Mouse (Mus musculus) hindbrain, embryonic 10.5 days (tissue): ENCODE measurements around the gene Tbc1d30. TPM values are rescaled to one million over a fixed set of nuclear protein-coding genes. Genes with fewer than 3 reads are reported as not detected.

Experiments
- DNase-seq: peaks from one replicate; pipeline ENCODE4 v3.0.0-alpha.2; 2017; ENCODE audit warnings: low spot score
- H3K27ac ChIP-seq: fragments of 300-500 bp; sonication (generic); 2 replicates; pipeline ENCODE4 v1.5.1; 2016; ENCODE audit warnings: mild to moderate bottlenecking, moderate library complexity
- H3K27me3 ChIP-seq: fragments of 300-500 bp; sonication (generic); 2 replicates; pipeline ENCODE4 v1.6.1; 2016; ENCODE audit warnings: mild to moderate bottlenecking; ENCODE audit not compliant: poor library complexity, insufficient read depth, severe bottlenecking
- H3K36me3 ChIP-seq: fragments of 300-500 bp; sonication (generic); 2 replicates; pipeline ENCODE4 v1.6.1; 2016; ENCODE audit warnings: mild to moderate bottlenecking, moderate library complexity
- H3K4me1 ChIP-seq: fragments of 300-500 bp; sonication (generic); replicated peaks from 2 replicates; pipeline ENCODE4 v1.6.1; 2016; ENCODE audit warnings: mild to moderate bottlenecking
- H3K4me3 ChIP-seq: fragments of 300-500 bp; sonication (generic); 2 replicates; pipeline ENCODE4 v1.5.1; 2016; ENCODE audit warnings: mild to moderate bottlenecking, moderate library complexity
- H3K9me3 ChIP-seq: fragments of 300-500 bp; sonication (generic); 2 replicates; pipeline ENCODE4 v1.6.1; 2016; ENCODE audit warnings: mild to moderate bottlenecking, moderate library complexity
- WGBS: fragments of 180-500 bp; shearing (Covaris S2); methylation state at CpG from one replicate; pipeline ENCODE4 v1.1.7; 2016; 5-methylcytosine and 5-hydroxymethylcytosine counted together
- polyA plus RNA-seq: library from polyadenylated mRNA; unstranded; fragments of >200 nt; fragmentation: Nextera tagmentation; extraction: Ambion mirVana; gene quantifications from 2 replicates; pipeline ENCODE4 v1.2.1, GENCODE M21; 2016

The Tbc1d30 gene
- polyA plus RNA-seq, 1 experiment from 2014 or later = 4.1 TPM

GRCm38 (mm10) chr10:121274964-121275363 is 76.1 kb downstream of the Tbc1d30 start:
- no peak overlapping the region for H3K4me3 ChIP-seq
- no peak overlapping the region for H3K27ac ChIP-seq
- H3K36me3 ChIP-seq = peaks cover 35% of the 10 kb centered on the region
- H3K9me3 ChIP-seq = 0 out of 2 replicates have a peak, but pooled peaks cover 8% of the 10 kb centered on the region
- WGBS = 79% methylated on average over 1 of the region's 1 CpGs
- H3K4me1 ChIP-seq = peaks cover 10% of the 10 kb centered on the region
- no peak for DNase-seq
- H3K27me3 ChIP-seq = no peaks in the 10 kb centered on the region

GRCm38 (mm10) chr10:121271002-121271401 is 80.1 kb downstream of the Tbc1d30 start:
- H3K4me3 ChIP-seq = no peak overlapping the region
- peaks cover 47% of the 10 kb centered on the region for H3K36me3 ChIP-seq
- peaks cover 11% of the 10 kb centered on the region; the same call in 1 of the 2 replicates for H3K27me3 ChIP-seq
- 82% methylated on average over 8 of the region's 8 CpGs for WGBS
- no peak overlapping the region for H3K27ac ChIP-seq
- peaks cover 10% of the 10 kb centered on the region; the same call in 1 of the 2 replicates for H3K9me3 ChIP-seq
- no peaks in the 10 kb centered on the region for H3K4me1 ChIP-seq
- no peak for DNase-seq

DNA sequence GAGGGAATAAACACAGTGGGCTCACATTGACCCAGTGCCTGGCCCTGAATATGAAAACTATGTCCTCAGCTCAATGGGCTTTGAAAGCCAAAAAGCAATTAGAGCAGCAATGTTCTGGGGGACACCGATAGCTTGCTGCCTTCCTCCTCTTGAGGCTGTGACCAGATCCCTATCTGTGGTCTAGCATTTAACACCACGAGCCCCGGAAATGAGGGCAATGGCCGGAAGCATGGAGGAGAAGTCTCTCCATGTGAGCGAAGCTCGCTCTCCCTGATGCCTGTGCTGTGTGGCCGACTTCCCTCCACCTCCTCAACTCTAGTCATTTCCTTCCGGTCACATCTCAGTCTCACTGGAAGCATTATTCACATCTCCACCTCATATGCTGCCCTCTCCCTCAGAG is 82.3 kb downstream of the Tbc1d30 start:
- no peak for DNase-seq
- Histone ChIP-seq H3K4me1 (0 out of 2 replicates have a peak, but pooled peaks cover 1% of the 10 kb centered on the region), H3K27ac (no peak overlapping the region), H3K36me3 (peaks cover 37% of the 10 kb centered on the region), H3K27me3 (peaks cover 11% of the 10 kb centered on the region; the same call in 1 of the 2 replicates), H3K9me3 (peaks cover 7% of the 10 kb centered on the region; the same call in 1 of the 2 replicates), H3K4me3 (no peak overlapping the region)
- WGBS = 93% methylated on average over 8 of the region's 8 CpGs

DNA sequence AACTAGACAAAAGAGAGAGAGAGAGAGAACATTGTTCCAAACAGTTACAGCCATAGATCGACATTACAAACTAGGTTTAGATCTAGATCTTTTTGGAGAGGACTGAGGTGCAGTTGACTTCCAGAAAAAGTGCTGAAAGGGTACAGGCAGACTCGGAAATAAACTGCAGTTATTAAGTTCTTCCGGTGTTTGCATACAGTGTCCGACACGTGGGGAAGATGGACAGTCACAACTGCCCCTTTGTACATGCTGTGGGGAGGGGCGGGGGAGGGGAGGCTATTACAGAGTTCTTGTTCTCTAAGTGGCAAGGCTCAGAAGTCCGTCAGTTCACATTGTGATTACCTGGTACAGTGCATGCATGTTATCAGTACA is 86.9 kb downstream of the Tbc1d30 start:
- no peak overlapping the region for H3K27ac ChIP-seq
- H3K4me3 ChIP-seq = no peak overlapping the region
- 84% methylated on average over 7 of the region's 7 CpGs for WGBS
- peaks cover 19% of the 10 kb centered on the region for H3K36me3 ChIP-seq
- H3K27me3 ChIP-seq = peaks cover 11% of the 10 kb centered on the region; the same call in 1 of the 2 replicates
- no peak for DNase-seq
- peaks cover 2% of the 10 kb centered on the region; the same call in 1 of the 2 replicates for H3K9me3 ChIP-seq
- H3K4me1 ChIP-seq = 0 out of 2 replicates have a peak, but pooled peaks cover 2% of the 10 kb centered on the region

DNA sequence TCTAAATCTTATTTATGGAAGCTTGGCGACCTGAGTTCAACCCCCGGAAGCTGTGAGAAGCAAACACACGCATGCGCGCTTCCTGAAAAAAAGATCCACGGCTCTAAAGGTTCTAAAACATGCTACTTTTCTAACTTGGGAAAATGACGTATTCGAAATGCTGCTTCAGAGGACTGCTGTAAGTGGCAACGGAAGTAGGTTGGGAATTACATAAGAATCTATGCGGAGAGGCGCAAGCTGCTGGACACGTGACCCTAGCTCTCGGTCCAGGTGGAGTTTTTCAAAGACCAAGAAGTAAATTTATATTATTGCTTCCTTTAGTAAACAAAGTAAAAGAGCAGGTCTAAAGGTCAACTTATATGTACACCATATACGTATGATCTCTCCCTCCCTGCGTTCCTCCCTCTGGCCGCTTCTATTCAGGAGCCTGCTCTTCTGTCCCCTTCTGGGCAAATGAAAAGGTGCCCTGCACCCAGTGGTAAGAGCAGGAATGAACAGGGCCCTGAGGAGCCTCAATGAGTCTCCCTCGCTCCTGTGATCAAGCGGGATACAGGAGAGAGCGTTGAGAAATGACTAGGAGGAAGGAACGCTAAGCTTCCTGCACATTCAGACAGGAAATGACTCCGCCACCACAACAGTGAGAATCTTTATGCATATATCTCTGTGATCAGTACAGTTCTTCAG is 87.4 kb downstream of the Tbc1d30 start:
- Histone ChIP-seq H3K9me3 (peaks cover 2% of the 10 kb centered on the region; the same call in 1 of the 2 replicates), H3K27me3 (peaks cover 11% of the 10 kb centered on the region; the same call in 1 of the 2 replicates), H3K27ac (no peak overlapping the region), H3K4me3 (no peak overlapping the region), H3K4me1 (0 out of 2 replicates have a peak, but pooled peaks cover 2% of the 10 kb centered on the region), H3K36me3 (peaks cover 19% of the 10 kb centered on the region)
- DNase-seq = no peak
- WGBS = 90% methylated on average over 21 of the region's 21 CpGs

DNA sequence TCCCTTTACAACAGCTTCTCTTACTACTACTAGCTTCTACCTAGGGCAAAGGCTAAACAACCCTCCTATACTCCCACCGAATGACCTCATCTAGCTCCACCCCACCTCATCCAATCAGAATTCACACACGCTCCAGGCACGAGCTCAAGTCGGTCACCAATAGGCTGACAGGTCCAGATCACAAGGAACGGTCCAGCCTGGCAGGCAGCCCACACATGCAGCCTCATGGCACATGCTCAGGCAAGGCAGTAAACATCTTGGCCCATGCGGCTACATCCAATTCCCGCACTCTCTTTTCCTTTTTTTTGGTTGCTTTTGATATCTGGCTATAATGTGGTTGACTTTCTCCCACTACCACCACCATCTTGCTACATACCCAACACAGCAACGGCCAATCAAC is 88.9 kb downstream of the Tbc1d30 start:
- H3K36me3 ChIP-seq = peaks cover 18% of the 10 kb centered on the region
- H3K9me3 ChIP-seq = no peaks in the 10 kb centered on the region
- H3K27me3 ChIP-seq = no peaks in the 10 kb centered on the region
- H3K4me1 ChIP-seq = 0 out of 2 replicates have a peak, but pooled peaks cover 2% of the 10 kb centered on the region
- 90% methylated on average over 8 of the region's 8 CpGs for WGBS
- H3K27ac ChIP-seq = no peak overlapping the region
- H3K4me3 ChIP-seq = no peak overlapping the region
- no peak for DNase-seq

DNA sequence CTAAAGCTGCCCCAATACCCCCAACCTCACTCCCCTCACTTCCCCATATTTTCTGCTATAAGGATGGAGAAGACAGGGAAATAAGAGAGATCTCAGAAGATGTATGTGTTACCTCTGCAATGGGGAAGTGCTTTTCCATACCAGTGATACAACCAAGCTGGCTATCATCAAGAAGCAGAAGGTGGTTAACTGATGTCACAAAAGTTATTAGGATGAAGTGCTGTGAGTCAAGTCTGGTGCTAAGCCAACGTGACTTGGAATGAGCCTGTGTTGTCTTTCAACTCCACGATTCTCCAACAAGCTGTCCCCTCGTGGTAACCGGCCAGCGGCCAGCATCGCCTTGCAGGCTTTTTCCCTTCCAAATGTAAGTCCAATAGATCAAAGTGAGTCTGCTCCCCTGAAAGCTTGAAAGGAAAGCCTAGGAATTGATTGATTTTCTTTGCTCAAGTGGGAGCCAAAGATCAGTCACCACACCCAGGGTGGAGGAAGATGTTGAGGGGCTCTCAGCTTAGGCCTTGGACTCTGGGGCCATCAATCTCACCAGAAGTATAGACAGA is 90.0 kb downstream of the Tbc1d30 start:
- H3K4me1 ChIP-seq = 0 out of 2 replicates have a peak, but pooled peaks cover 2% of the 10 kb centered on the region
- H3K36me3 ChIP-seq = peaks cover 7% of the 10 kb centered on the region; the same call in 1 of the 2 replicates
- no peak overlapping the region for H3K27ac ChIP-seq
- H3K4me3 ChIP-seq = no peak overlapping the region
- peaks cover 2% of the 10 kb centered on the region; the same call in 1 of the 2 replicates for H3K27me3 ChIP-seq
- H3K9me3 ChIP-seq = no peaks in the 10 kb centered on the region
- DNase-seq = no peak
- 92% methylated on average over 6 of the region's 6 CpGs for WGBS

DNA sequence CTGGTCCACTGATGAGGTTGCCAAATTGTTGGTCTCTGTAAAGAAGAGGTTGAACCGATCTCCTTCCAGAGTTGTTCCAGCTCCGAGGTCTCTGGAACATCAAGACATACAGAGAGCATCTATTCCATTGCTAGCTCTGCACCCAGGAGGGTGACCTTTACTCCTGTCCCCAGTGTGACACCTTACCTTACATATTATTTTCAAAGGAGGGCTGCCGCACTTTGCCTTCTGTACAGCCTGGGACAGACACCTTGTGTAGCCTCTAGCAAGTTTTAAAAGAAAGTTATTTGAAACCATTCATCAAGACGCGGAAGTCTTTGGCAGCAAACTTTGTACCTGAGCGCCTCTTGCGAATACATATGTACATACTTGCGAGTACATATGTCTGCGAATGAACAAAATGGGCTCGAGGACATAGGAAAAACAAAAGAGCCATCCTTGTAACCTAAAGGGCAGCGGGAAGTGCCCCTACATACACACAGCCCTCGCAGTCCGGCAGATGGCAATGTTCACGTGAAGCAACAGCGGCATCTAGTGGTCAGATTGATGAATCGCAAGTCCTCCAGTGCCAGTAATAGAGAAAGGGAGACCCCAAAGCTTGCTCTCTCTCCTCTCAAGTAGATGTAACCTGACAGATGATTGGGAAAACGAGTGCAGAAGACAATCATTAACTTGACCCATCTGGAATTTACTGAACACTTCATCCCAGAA is 94.8 kb downstream of the Tbc1d30 start:
- H3K27ac ChIP-seq = no peak overlapping the region
- H3K4me3 ChIP-seq = no peak overlapping the region
- 25% methylated on average over 17 of the region's 17 CpGs for WGBS
- peak; percentile 78 for DNase-seq
- 0 out of 2 replicates have a peak, but pooled peaks cover 3% of the 10 kb centered on the region for H3K4me1 ChIP-seq
- no peaks in the 10 kb centered on the region for H3K36me3 ChIP-seq
- peaks cover 11% of the 10 kb centered on the region for H3K27me3 ChIP-seq
- no peaks in the 10 kb centered on the region for H3K9me3 ChIP-seq

GRCm38 (mm10) chr10:121255465-121255864 is 95.6 kb downstream of the Tbc1d30 start:
- no peak overlapping the region for H3K27ac ChIP-seq
- H3K27me3 ChIP-seq = peaks cover 11% of the 10 kb centered on the region
- H3K36me3 ChIP-seq = no peaks in the 10 kb centered on the region
- H3K4me3 ChIP-seq = no peak overlapping the region
- 0 out of 2 replicates have a peak, but pooled peaks cover 3% of the 10 kb centered on the region for H3K4me1 ChIP-seq
- DNase-seq = no peak
- 88% methylated on average over 5 of the region's 5 CpGs for WGBS
- no peaks in the 10 kb centered on the region for H3K9me3 ChIP-seq

- 88% methylated on average over 8 of the region's 8 CpGs for WGBS
- no peak for DNase-seq
- no peak overlapping the region for H3K4me3 ChIP-seq
- no peaks in the 10 kb centered on the region for H3K9me3 ChIP-seq
- H3K36me3 ChIP-seq = no peaks in the 10 kb centered on the region
- H3K4me1 ChIP-seq = 0 out of 2 replicates have a peak, but pooled peaks cover 3% of the 10 kb centered on the region
- peaks cover 11% of the 10 kb centered on the region for H3K27me3 ChIP-seq
- no peak overlapping the region for H3K27ac ChIP-seq
Measured at GRCm38 (mm10) chr10:121254343-121254742, 96.7 kb downstream of the Tbc1d30 start.

- no peak for DNase-seq
- peaks cover 11% of the 10 kb centered on the region for H3K27me3 ChIP-seq
- H3K36me3 ChIP-seq = no peaks in the 10 kb centered on the region
- H3K4me3 ChIP-seq = no peak overlapping the region
- 77% methylated on average over 7 of the region's 7 CpGs for WGBS
- no peak overlapping the region for H3K27ac ChIP-seq
- H3K4me1 ChIP-seq = 0 out of 2 replicates have a peak, but pooled peaks cover 3% of the 10 kb centered on the region
- H3K9me3 ChIP-seq = no peaks in the 10 kb centered on the region
Measured at GRCm38 (mm10) chr10:121252781-121253180, 98.3 kb downstream of the Tbc1d30 start.

DNA sequence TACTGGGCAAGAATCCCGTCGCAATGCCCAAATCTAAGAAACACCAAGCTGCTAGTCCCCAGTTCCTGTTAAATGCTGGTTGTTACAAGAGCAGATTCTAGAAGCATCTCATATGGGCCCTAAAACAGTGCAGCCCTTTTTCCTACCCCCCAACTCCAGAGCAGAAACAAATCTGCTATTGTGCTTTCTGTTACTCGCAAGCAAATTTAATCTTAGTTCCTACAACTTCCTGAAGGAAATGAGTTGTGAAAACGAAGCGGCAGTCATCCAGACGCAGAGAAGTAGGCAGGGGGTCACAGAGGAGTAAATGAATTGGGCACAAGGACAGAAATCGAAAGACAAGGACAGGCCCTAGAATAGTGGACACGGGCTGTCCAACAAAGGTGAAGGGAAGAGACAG is 99.9 kb downstream of the Tbc1d30 start:
- Histone ChIP-seq H3K9me3 (no peaks in the 10 kb centered on the region), H3K36me3 (no peaks in the 10 kb centered on the region), H3K4me3 (no peak overlapping the region), H3K27me3 (peaks cover 10% of the 10 kb centered on the region), H3K27ac (no peak overlapping the region), H3K4me1 (0 out of 2 replicates have a peak, but pooled peaks cover 3% of the 10 kb centered on the region)
- no peak for DNase-seq
- 69% methylated on average over 8 of the region's 8 CpGs for WGBS
